Mouse (Mus musculus): ENCODE results near the gene Ajm1.

Ajm1 gene

DNA sequence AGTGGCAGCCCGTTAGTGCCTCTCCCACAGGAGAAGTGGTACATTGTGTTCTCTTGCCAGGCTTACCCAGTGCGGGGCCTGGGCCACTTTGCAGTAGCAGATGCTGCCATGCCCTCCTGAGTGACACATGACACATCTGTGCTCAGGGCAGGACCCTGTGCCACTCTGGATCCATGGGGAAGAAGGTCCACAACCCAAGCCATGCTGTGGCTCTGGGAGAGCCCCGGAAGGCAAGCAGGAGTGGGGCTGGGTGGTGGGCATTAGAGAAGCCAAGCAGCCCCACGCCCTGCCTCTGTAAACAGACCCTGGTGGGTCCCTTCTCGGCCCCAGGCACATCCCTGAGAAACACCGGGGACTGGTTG, 1.5 kb upstream of the Ajm1 start:
- DNase-seq = no peak

DNA sequence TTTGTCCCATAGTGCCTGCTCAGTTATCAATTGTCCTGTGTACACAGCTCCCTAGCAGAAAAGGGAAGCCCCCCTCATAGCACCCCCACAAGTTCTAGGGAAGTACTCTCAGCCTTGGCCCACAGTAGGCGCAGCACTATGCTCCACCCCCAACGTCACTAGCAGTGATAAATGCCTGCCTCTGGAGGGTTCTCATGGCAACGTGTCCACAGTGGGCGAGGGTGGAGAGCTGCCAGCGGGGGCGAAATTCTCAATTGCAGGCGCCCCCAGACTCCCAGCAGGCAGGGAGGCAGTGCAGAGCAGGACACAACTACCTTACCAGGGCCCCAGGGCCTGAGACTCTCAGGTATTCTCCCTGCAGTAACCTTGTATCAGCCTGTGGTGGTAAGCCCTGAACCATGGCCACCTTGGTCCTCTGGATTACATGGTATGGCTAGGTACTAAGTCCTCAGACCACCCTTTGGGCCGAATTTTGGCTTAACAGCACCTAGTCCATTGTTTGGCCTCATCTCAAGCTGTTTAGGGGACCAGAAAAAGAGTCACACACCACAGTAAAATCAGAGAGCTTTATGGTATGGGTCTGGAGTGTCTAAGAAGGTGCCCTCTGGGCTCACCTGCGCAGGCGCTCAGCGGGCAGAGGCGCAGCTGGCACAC, 1.0 kb upstream of the Ajm1 start:
- no peak for DNase-seq

DNA sequence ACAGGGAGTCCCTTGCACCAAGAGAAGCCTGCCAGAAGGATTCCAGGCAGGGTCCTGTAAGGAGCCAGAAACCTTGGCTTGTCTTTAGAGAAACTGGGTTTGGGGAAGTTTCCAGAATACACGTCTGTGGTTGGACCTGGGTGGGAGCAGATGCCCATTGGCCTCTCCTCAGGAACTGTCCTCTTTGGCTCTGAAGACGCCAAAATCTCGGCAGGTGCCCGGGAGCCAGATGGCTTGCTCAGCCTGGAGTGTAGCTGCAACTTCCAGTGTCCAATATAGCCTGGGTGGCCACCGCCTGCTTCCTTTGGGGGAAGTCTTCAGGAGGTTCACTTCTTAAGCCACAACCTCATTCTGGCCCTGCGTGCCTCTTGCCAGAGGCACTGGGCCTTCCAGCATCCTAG, 344 bp upstream of the Ajm1 start:
- no peak for DNase-seq

DNA sequence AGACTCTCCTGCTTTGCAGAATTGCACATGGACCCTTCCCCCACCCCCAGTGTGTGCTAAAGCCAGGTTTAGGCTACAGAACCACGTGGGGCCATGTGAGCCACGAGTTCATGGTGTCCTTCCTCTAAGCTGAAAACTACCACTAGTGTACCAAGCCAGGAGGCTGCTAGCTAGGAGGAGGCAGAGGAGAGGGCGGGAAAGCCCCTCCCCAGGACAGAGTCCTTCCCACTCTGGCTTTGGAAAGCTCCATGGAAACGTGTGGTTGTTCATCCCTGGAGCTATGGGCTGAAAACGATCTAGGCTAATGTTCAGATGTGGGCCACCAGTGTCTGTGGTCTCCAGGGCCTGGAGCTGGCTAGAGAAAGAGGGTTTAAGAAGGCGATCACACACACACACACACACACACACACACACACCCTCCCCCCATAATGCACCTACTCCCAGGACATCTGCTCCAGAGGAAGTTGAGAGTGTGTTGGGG, 896 bp downstream of the Ajm1 start:
- DNase-seq = no peak

- peak; percentile 66 for DNase-seq
Measured at GRCm38 (mm10) chr2:25579737-25580460, 1.7 kb downstream of the Ajm1 start.

- no peak for DNase-seq
Measured at GRCm38 (mm10) chr2:25578796-25579736, 2.5 kb downstream of the Ajm1 start.

DNA sequence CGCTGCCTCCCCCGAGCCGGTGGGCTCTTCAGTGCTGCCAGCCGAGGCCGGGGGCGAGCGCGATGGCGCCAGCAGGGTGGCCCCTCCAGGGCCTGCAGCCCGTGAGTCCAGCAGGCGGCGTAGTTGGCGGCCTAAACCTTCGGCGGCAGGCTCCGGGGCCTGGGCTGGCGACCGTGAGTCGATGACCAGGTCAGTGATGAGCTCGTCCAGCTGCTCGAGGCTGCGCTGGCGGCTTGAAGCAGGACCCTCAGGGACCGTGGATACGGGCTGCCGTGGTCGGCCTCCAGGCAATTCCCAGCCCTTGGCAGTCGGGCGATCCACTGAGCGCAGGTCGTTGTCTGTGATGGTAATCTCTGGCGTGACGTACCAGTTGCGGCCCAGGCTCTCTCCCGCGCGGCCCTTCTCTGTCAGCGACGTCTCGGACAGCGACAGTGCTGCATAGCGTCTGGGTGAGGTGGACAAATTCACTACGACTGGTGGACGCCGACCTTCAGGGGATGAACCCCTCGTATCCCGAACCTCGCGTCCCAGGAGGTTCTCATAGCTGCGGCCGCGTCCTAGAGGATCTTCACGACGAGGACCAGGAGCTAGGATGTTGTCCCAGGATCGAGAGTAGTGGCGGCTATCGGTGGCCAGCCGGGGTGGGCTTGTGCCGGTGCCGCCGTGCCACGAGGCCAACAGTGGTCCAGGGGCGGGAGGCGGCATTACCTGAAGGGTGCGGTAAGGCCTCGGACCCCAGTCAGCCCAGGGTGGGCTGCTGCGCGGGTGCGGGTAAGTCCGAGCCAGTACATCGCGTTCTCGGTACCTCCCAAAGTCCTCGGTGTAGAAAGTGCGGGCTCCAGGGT, 3.4 kb downstream of the Ajm1 start:
- DNase-seq = no peak

- DNase-seq = no peak
Measured at GRCm38 (mm10) chr2:25576965-25577891, 4.3 kb downstream of the Ajm1 start.

DNA sequence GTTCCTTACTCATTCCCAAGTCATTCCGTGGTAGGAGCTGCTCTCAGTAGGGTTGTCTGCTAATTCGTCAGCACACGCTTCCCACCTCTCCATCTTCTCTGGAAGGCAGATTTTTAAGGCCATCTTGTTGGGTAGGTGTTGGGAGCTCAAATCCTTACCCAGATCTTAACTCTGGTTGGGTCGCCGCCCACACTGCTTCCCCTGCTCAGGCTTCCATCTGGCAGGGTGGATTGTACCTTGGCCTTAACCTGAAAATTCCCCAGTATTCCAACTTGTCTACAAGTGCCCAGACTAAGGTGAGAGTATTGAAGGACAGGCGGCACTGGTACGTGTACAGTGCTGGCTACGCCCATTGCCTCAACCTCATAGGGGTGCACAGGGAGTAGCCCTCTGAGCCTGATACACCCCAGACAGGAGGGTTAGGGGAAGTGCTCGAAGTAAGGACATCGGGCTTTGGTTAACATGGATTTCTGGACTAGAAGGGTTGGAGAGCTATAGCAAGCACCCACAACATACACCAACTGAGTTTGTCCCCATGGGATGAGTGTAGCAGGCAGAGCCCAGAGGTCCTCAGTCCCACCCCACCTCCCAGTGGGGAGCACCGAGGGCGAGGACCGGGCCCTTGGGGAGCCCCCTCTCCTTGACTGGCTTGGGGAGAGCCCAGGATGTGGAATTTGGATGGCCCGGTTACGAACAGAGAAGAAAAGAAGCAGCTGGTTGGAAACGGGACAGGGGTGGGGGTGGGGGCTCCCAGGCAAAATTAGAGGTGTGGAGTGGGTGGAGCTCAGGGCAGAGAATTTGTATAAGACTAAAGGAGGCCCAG, 5.3 kb downstream of the Ajm1 start:
- DNase-seq = no peak

- DNase-seq = peak; percentile 36
Measured at GRCm38 (mm10) chr2:25575432-25576027, 6.0 kb downstream of the Ajm1 start.

DNA sequence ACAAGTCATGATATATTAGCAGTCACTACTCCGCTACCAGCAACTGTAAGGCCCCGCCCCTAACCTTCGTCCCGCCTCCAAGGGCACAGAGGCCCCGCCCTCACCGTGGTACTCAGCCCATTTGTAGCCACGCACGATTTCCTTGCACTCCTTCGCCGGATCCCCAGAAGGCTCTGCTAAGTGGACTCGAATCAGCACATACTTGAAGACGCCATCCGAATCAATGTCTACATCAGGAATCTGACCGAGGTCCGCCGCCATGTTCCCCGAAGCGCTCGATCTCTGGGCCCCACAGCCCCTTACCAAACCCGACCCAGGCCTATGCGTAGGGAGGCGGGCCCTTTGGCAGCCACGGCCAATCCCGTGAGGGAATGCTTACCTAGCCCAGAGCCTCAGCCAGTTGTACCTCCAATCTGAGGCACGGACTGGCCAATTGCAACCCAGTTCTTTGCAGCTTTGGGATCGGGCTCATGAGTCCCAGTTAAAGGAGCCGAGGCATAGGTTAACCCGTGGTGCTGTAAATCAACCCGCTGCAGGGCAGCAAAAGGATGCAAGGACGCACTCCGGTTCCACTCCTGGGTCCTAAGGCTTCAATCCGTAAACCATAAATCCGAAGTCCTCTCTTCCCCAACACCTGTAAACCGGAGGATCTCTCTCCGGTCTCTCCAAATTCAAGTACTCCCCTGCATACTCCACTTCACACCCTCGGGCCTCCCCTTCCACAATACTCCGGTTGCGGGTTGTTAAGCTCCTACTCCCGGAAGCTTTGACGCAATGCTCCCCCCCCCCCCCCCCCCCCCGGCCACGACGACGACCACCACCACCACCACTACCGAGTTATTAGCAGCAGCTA, 6.8 kb downstream of the Ajm1 start, which contains the start of the genes Mamdc4 and Phpt1:
TSS of gene Mamdc4 (minus strand) at position 267 of the 853 bp plus-strand sequence.
TSS of gene Phpt1 (minus strand) at position 646 of the 853 bp plus-strand sequence.
- peak; percentile 99 for DNase-seq

- no peak for DNase-seq
Measured at GRCm38 (mm10) chr2:25574136-25574535, 7.4 kb downstream of the Ajm1 start.

GRCm38 (mm10) chr2:25573068-25573467, 8.5 kb downstream of the Ajm1 start:
- no peak for DNase-seq

DNA sequence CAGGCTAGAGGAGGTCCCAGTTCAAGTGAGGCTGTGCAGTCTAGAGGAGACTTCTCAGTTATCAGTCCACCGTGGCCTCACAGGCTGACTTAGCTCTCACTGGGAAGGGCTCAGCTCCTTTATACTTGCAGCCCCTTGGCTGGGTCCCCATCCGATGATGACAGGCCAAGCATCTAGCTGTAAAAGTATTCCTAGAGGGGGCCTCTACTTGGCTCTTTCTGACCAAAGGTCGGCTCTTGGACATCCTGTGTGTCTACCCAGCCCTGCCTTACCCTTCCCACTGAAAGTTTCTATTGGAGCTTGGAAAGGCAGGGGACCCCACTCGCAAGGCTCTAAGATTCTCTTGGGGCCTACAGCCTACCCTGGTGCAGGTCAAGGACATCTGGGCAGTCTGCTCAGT, 10.3 kb downstream of the Ajm1 start:
- no peak for DNase-seq

- no peak for DNase-seq
Measured at GRCm38 (mm10) chr2:25569323-25569722, 12.2 kb downstream of the Ajm1 start.

GRCm38 (mm10) chr2:25568473-25569019, 13.0 kb downstream of the Ajm1 start:
- DNase-seq = no peak

DNA sequence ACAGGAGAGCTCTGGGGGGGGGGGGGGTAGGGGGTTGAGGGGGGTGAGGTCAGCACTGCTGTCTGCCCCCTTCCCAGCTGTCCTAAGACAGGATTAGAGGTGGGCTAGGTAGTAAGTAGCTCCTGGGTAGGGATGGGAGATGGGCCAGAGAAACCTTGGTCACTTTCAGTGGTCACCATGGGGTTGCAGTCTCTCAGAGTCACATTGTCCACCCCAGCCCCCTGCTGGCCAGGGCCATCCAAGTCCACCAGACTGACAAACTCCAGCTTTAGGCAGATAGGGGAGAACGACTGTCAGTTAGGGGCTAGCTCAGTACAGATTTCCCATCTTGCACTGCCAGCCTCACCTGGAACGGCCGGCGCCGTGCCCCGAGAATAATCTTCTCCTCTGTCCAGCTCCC, 15.0 kb downstream of the Ajm1 start:
- no peak for DNase-seq

DNA sequence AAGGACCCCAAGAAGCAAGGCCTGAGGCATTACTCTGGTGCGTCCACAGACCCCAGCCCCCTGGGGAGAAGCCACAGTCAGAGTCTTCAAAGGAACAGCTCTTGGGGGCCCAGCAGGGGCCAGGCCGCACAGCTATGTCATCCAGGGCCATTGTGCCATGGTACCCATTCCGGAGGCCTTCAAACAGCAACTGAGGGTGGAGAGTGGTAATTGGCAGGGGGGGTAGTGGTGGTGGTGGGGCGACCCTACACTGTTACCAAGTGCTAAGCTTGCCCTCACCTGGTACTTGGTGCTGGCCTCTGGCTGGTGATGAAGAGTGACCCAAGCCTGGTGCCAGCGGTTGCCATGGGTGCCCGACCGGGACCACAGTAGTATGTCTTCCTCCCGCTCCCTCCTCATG, 15.8 kb downstream of the Ajm1 start:
- DNase-seq = no peak

DNA sequence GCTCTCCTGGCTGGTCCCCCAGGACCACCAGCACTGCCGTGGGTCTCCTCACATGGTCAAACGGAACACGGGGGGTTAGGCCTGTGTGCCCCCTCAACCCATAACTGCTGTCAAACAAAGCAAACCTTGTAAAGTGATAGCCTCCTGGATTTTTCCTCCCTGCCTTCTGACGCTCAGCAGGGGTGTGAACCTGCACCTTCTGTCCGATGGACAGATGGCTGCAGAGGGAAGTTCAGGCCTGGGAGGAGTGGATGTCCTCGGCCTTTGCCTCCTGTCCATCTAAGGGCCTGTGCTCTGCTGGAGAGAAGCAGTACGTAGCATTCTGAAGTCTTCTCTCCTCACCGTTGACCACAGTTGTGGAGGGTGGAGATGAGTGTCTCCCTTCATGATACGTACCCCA, 19.6 kb downstream of the Ajm1 start:
- DNase-seq = no peak
